Mouse (Mus musculus): Measurements from ENCODE around the gene Cdcp1.

GRCm38 (mm10) chr9:123158125-123158836 is 57.6 kb downstream of the Cdcp1 start:
- TF ChIP-seq CTCF (IDR thresholded peaks at IDR 0.05; ENCODE audit: control insufficient read depth, insufficient read depth, insufficient read length) (peak; percentile 20), CEBPB (IDR thresholded peaks at IDR 0.05; ENCODE audit: low read depth) (no peak), MYOG (IDR thresholded peaks at IDR 0.05; ENCODE audit: control insufficient read depth, extremely low read depth, insufficient read length) (no peak), MAX (IDR thresholded peaks at IDR 0.05) (no peak)

Data from C2C12 (cell line).